Mouse (Mus musculus) spleen, adult 2 months (tissue): ENCODE measurements at regions not wholly inside any gene's neighbourhood (a gene's known extent, or its start where the extent isn't known, plus 50 kb on each side); places are given as distances from the start of the nearest gene placed in this dataset.

Experiments used
- DNase-seq, 2 experiments: peaks; one replicate each; pipeline versions ENCODE4 v3.0.0 to v3.0.0-alpha.2; 2012 to 2021; ENCODE audit warnings: low spot score in 2 of 2, low read depth in 1 of 2
- H3K27ac ChIP-seq: fragments of 200-500 bp; 2 replicates; pipeline ENCODE4 v1.5.1; 2012; ENCODE audit warnings: low read length, inconsistent platforms; ENCODE audit not compliant: insufficient read depth
- H3K27me3 ChIP-seq: fragments of 200-500 bp; 2 replicates; pipeline ENCODE4 v1.6.1; 2012; ENCODE audit warnings: mild to moderate bottlenecking, moderate library complexity, low read length, inconsistent platforms; ENCODE audit not compliant: control insufficient read depth, insufficient read depth
- H3K36me3 ChIP-seq: fragments of 200-500 bp; 2 replicates; pipeline ENCODE4 v1.6.1; 2012; ENCODE audit warnings: mild to moderate bottlenecking, low read length, inconsistent platforms; ENCODE audit not compliant: control insufficient read depth, insufficient read depth
- H3K4me1 ChIP-seq: fragments of 200-500 bp; 2 replicates; pipeline ENCODE4 v1.6.1; 2011; ENCODE audit warnings: inconsistent platforms; ENCODE audit not compliant: control insufficient read depth, insufficient read depth, insufficient read length
- H3K4me3 ChIP-seq: fragments of 200-500 bp; 2 replicates; pipeline ENCODE4 v1.5.1; 2011; ENCODE audit warnings: mild to moderate bottlenecking, inconsistent platforms; ENCODE audit not compliant: insufficient read depth, insufficient read length; ENCODE audit errors: extremely low read depth
- CTCF ChIP-seq: fragments of 200-500 bp; IDR thresholded peaks from 2 replicates; pipeline ENCODE4 v1.5.1; 2011; ENCODE audit warnings: mild to moderate bottlenecking, inconsistent platforms; ENCODE audit not compliant: insufficient read depth, insufficient read length, insufficient replicate concordance; ENCODE audit errors: extremely low read depth
- POLR2A ChIP-seq: fragments of 200-500 bp; IDR thresholded peaks from 2 replicates; pipeline ENCODE4 v1.6.1; 2011; ENCODE audit warnings: low read depth, low read length, inconsistent platforms
- WGBS: fragments of 180-500 bp; shearing (Covaris S2); methylation state at CpG from one replicate; pipeline ENCODE4 v1.1.7; 2018; 5-methylcytosine and 5-hydroxymethylcytosine counted together

GRCm38 (mm10) chr17:84014287-84015039 is 166.7 kb upstream of the Haao start:
- H3K36me3 ChIP-seq = no peaks in the 10 kb centered on the region
- H3K4me3 ChIP-seq = no peak overlapping the region
- peaks cover 4% of the 10 kb centered on the region; the same call in 1 of the 2 replicates for H3K4me1 ChIP-seq
- TF ChIP-seq POLR2A = no peak
- TF ChIP-seq CTCF = no peak
- WGBS = 85% methylated on average over 12 of the region's 12 CpGs
- no peak for DNase-seq
- H3K27ac ChIP-seq = no peak overlapping the region
- no peaks in the 10 kb centered on the region for H3K27me3 ChIP-seq

- Histone ChIP-seq H3K4me1 (peaks cover 12% of the 10 kb centered on the region; the same call in 1 of the 2 replicates), H3K36me3 (no peaks in the 10 kb centered on the region), H3K27me3 (no peaks in the 10 kb centered on the region), H3K4me3 (no peak overlapping the region), H3K27ac (no peak overlapping the region)
- WGBS = 85% methylated on average over 3 of the region's 3 CpGs
- DNase-seq = no peak
- no peak for TF ChIP-seq CTCF
- no peak for TF ChIP-seq POLR2A
Observed at GRCm38 (mm10) chr17:84010492-84011060, 162.8 kb upstream of the Haao start.

DNA sequence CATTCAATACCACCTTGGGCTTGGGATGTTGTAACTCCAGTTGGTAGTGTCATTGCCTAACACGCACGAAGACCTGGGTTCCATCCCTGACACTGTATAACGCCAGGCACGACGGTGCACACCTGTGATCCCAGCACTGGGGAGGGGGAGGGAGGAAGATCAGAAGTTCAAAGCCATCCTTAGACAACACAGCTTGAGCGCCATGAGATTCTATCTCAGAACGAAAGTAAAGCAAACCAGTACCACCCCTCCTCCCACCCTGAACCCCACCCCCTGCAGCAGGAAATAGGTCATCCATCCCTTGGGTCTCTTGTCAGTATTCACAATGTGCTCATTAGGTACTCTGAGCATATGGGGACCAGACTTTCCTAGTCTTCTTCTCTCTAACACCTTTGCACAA is 162.2 kb upstream of the Haao start:
- no peak for DNase-seq
- 71% methylated on average over 7 of the region's 7 CpGs for WGBS
- no peak overlapping the region for H3K4me3 ChIP-seq
- peaks cover 16% of the 10 kb centered on the region; the same call in 1 of the 2 replicates for H3K4me1 ChIP-seq
- no peaks in the 10 kb centered on the region for H3K36me3 ChIP-seq
- TF ChIP-seq CTCF (no peak), POLR2A (no peak)
- H3K27me3 ChIP-seq = no peaks in the 10 kb centered on the region
- no peak overlapping the region for H3K27ac ChIP-seq

DNA sequence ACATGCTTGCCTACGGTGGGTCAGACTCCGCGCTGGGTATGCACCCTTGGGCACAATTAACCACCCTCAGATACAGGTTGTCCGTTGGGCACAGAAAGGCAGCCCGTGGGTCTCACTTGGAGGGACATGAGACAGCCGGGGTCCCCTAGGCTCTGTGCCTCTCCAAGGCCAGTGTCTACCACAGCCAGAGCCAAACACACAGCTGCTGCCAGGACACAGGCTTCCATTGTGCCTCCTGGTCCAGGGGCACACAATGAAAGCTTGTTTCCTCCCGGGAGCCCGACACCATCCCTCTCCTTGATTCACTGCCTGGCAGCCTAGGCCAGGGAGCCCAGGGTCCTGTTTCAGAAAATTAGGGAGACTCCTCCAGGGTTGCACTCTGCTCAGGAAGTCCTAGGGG is 161.4 kb upstream of the Haao start:
- Histone ChIP-seq H3K27me3 (no peaks in the 10 kb centered on the region), H3K4me3 (no peak overlapping the region), H3K36me3 (no peaks in the 10 kb centered on the region), H3K4me1 (peaks cover 24% of the 10 kb centered on the region; the same call in 1 of the 2 replicates), H3K27ac (no peak overlapping the region; the same call in 1 of the 2 replicates)
- TF ChIP-seq POLR2A = no peak
- TF ChIP-seq CTCF = no peak
- DNase-seq = no peak
- WGBS = 92% methylated on average over 8 of the region's 8 CpGs

- Histone ChIP-seq H3K36me3 (no peaks in the 10 kb centered on the region), H3K27me3 (no peaks in the 10 kb centered on the region), H3K4me3 (no peak overlapping the region), H3K27ac (0 out of 2 replicates have a peak overlapping the region, but pooled peaks have one; percentile 4), H3K4me1 (peaks cover 29% of the 10 kb centered on the region; the same call in 1 of the 2 replicates)
- 83% methylated on average over 7 of the region's 7 CpGs for WGBS
- TF ChIP-seq CTCF = no peak
- no peak for TF ChIP-seq POLR2A
- no peak for DNase-seq
Observed at GRCm38 (mm10) chr17:84008682-84009052, 160.9 kb upstream of the Haao start.

GRCm38 (mm10) chr17:84008035-84008681 is 160.4 kb upstream of the Haao start:
- no peak for TF ChIP-seq POLR2A
- no peak overlapping the region for H3K27ac ChIP-seq
- H3K36me3 ChIP-seq = no peaks in the 10 kb centered on the region
- H3K4me1 ChIP-seq = peaks cover 30% of the 10 kb centered on the region; the same call in 1 of the 2 replicates
- H3K4me3 ChIP-seq = no peak overlapping the region
- no peaks in the 10 kb centered on the region for H3K27me3 ChIP-seq
- WGBS = 64% methylated on average over 12 of the region's 12 CpGs
- DNase-seq = no peak
